Mouse (Mus musculus): ENCODE results near the gene Comt.

The Comt gene

GRCm38 (mm10) chr16:18387704-18388582, 38.7 kb downstream of the Comt start:
- peak; percentile 44 for DNase-seq

GRCm38 (mm10) chr16:18386972-18387371, 39.7 kb downstream of the Comt start:
- DNase-seq, result no peak

GRCm38 (mm10) chr16:18386451-18386850, 40.2 kb downstream of the Comt start:
- no peak for DNase-seq

- no peak for DNase-seq
These were observed 41.2 kb downstream of the Comt start for GRCm38 (mm10) chr16:18385411-18385810.

GRCm38 (mm10) chr16:18384659-18385058, 42.0 kb downstream of the Comt start:
- no peak for DNase-seq

- no peak for DNase-seq
These were observed 42.4 kb downstream of the Comt start for GRCm38 (mm10) chr16:18384211-18384610.

- DNase-seq, result no peak
These were observed 42.9 kb downstream of the Comt start for GRCm38 (mm10) chr16:18383756-18384155.

GRCm38 (mm10) chr16:18383045-18383726, 43.5 kb downstream of the Comt start:
- no peak for DNase-seq

- no peak for DNase-seq
These were observed 44.9 kb downstream of the Comt start for GRCm38 (mm10) chr16:18381621-18382258.

- DNase-seq, result no peak
These were observed 46.1 kb downstream of the Comt start for GRCm38 (mm10) chr16:18380495-18381063.

- no peak for DNase-seq
These were observed 47.2 kb downstream of the Comt start for GRCm38 (mm10) chr16:18379338-18380001.

GRCm38 (mm10) chr16:18378489-18378888, 48.2 kb downstream of the Comt start:
- no peak for DNase-seq

GRCm38 (mm10) chr16:18377203-18377602, 49.4 kb downstream of the Comt start:
- DNase-seq, result no peak

GRCm38 (mm10) chr16:18376297-18376954, 50.2 kb downstream of the Comt start:
- DNase-seq, result no peak

- no peak for DNase-seq
These were observed 53.0 kb downstream of the Comt start for GRCm38 (mm10) chr16:18373632-18374031.

- no peak for DNase-seq
These were observed 56.5 kb downstream of the Comt start for GRCm38 (mm10) chr16:18370197-18370596.

- DNase-seq, result no peak
These were observed 59.8 kb downstream of the Comt start for GRCm38 (mm10) chr16:18366849-18367248.

GRCm38 (mm10) chr16:18362948-18363347, 63.7 kb downstream of the Comt start:
- DNase-seq, result no peak

- DNase-seq, result no peak
These were observed 66.4 kb downstream of the Comt start for GRCm38 (mm10) chr16:18360151-18360805.

GRCm38 (mm10) chr16:18357977-18358376, 68.7 kb downstream of the Comt start:
- DNase-seq, result no peak

GRCm38 (mm10) chr16:18356961-18357360, 69.7 kb downstream of the Comt start:
- no peak for DNase-seq

All from thymus, postnatal 25 days (tissue).